Mouse (Mus musculus): Measurements from ENCODE around the gene Myo9b.

GRCm38 (mm10) chr8:71299716-71300115 is 27.2 kb downstream of the Myo9b start:
- no peak for TF ChIP-seq MAFK (IDR thresholded peaks at IDR 0.05; ENCODE audit: insufficient read depth, low read depth, low read length)
- TF ChIP-seq ZNF384 (IDR thresholded peaks at IDR 0.05; ENCODE audit: low read depth, low read length) = no peak
